Mouse (Mus musculus) cerebellum, adult 18-20 months (tissue): ENCODE data around the gene Whrn.

Experiments used
- DNase-seq, 2 experiments: peaks; one replicate each; pipeline ENCODE4 v3.0.0; 2021

Whrn gene

DNA sequence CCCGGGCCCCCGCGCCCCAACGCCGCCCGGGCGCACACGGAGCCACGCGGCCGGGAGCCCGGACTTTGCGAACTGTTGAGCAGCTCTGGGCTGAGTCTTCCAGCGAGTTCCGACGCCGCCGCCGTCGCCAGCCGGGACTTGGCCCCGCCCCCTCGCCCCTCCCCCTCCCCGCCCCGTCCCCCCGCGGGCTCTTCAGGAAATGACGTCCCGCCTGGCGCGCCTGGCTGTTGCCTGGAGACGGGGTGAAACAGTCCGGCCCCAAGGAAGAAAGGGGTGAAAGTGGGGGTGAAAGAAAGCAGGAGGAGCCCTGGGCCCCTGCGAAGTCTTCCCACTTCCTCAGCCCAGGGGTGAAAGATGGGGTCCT is at the start of gene Whrn:
Whrn (minus strand) TSS at position 77 of the 364 bp plus-strand sequence.
- DNase-seq = peak; percentile 22 to 37

DNA sequence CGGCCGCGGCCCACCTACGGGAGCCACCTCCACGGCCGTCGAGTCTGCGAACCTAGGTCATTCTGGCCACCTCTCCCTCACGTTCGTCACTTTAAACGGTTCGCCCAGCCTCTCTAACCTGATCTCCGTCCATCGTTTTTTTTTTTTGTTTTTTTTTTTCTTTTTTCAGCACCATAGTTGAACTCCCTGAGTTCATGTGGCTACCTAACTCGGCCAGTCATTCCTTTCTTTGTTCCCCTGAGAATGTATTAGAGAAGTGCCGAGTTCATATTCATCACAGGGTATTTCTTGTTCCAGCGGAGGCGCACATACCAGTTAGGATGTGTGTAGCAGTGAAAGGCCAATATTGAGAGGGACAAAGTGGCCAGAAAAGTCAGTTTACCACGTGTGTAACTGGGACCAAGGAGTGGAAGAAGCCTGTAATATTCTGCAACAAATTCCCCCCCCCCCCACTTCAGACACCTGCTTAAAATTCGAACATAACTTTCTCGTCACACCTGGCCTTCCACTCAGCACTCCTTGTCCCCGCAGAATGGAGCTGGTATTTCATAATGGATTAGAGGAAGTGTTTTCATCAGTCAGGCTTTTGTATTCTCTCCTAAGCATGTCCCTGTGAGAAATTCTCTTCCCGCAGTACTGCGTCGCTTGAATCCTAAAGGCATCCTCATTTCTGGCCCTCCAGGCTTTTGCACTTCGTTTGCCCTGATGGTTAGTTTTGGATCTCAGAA is 49.6 kb upstream of the Whrn start:
- DNase-seq = no peak

DNA sequence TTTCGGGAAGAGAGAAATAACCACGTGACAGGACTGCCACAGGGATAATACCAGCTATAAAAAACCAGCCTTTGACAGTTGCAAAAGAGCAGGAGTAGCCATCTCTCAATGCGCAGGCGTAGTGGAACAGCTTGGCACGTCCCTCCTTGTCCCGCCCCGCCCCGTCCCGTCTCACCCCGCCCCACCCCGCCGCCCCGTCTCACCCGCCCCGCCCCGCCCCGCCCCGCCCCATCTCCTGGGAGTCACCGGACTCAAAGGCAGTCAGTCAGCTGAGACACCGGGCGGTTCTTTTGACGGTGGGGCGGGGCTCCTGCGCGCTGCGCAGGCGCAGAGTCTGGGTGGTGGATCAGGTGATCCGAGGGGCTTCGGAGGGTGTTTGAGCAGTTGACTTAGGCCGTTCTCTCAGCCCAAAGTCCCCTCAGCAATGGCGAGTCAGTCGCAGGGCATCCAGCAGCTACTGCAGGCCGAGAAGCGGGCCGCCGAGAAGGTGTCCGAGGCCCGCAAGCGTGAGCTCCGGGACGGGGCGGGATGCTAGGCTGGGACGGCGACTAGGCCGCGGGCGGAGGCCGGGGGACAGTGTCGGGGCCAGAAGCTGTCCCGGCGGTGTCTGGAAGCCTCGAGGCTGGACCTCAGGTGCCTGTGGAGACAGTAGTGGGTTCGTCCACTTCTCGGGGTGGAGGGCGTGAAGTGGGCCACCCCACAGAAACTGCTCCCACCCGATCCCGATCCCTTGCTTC is 48.9 kb upstream of the Whrn start, which contains the start of gene Atp6v1g1:
Atp6v1g1 (plus strand) TSS at position 279 of the 737 bp plus-strand sequence.
- DNase-seq = peak; percentile 94

DNA sequence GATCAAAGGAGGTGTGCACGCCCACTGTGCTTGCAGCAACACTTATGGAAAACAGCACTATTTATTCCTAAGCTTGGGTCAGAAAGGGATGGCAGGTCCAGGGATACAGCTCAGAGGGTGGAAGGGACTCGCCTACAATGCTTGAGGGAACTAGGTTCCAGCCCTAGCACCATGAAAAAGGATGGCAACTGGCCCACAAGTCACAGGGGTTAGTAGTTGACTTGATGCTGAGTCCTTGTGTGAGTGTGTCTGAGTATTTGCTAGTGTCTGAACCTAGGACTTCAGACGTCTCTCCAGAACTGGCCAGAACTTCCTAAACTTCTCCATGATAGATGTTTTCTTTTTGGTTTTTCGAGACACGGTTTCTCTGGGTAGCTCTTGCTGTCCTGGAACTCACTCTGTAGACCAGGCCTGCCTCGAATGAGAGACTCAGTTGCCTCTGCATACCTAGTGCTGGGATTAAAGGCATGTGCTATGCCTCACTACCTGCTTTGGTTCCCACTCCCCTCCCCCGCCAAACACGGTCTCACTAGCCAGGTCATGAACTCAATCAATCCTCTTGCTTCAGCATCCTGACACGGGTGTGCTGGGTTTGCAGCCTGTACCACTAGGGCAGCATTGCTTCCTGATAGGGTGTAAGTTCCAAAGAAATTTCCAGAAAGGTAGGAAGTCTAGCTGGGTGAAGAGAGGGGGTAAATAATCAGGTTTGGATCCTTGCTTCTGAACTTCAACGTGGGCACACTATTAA is 48.1 kb upstream of the Whrn start:
- peak; percentile 50 to 60 for DNase-seq

DNA sequence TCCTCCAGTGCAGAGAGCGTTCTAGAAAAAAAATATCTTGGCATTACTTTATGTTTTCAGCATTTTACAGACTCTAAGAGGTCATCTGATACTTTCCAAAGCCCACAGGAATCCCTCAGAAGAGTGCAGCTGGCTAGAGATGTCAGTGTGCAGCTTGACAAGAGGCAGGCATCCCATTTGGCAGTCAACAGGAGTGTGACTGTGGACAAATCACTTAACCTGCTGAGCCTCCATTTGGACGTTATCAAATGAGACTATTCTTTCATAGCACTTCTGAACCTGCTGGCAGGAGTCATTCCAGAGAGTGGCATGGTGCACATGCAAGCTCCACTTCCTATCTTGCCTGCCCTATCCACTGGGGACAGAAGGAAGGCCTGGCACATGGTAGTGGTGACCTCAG is 46.4 kb upstream of the Whrn start:
- no peak for DNase-seq

DNA sequence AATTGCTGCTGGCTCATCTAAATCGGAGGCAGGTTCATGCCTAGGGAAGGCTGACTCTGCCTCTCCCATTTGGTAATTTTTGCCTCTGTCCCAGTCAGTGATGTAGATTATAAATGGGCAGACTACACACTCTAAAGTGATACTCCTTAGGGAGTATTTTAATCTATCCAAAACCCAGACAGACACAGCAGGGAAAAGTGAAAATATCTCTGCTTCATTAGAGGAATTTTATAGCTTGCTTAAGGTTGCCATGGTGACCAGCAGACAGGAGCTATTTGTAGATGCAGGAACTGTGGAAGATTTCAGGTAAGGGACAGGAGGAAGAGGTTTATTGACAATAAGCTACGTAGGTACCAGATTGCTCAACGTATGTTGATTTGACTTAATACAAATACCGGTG is 41.8 kb upstream of the Whrn start:
- DNase-seq = no peak

DNA sequence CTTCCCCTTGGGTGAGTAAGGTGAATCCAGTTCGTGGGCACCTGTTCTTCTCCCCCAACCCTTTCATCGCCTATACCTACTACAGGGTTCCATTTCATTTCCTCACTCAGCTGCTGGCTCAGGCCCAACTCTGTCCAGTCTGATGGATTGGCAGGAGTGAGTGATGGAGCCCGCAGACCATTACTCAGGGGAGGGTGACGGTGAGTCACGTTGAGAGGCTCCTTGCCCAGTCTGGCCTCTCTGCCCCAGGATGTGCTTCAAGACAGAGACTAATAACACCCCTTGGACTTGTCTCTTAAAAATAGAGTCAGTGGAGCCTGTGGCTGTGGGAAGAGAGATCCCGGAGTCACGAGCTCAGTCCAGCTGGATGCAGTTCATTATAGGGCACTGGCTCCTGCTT is 34.6 kb upstream of the Whrn start:
- no peak for DNase-seq

DNA sequence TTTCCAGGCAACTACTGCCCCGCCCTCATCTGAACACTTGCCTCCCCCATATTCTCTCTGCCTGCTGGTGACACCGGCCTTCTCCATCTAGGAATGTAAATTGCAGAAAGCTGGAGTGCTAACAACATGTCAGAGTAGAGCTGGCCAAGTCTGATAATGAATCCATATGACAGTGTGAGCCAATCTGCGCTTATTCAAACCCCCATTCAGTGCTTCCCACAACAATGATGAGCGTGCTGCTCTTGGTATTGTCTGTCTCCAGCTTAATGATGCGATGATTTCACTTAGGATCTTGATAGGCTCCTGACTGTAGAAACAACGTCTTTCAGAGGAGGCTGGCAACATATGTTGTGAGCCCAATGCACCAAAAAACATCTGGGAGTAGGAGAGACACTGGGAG is 33.2 kb upstream of the Whrn start:
- DNase-seq = no peak

DNA sequence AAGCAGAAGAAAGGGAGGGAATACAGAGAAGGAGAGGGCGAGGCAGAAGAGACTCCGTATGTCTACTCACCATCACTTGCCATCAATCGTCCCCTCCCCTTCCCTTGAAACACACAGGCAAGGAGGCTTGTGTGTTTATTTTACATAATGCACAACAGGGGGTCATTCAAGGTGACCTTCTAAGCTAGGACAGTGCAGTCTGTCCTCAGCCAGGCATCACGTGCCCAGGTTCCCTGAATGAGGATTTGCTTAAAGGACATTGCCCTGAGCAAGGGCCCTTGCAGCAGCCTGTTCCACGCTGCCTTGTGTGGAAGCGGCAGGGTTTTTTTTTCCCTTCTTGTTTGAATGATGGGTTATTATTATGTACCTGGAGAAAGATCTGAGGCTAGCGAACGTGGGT is 29.7 kb upstream of the Whrn start:
- no peak for DNase-seq

DNA sequence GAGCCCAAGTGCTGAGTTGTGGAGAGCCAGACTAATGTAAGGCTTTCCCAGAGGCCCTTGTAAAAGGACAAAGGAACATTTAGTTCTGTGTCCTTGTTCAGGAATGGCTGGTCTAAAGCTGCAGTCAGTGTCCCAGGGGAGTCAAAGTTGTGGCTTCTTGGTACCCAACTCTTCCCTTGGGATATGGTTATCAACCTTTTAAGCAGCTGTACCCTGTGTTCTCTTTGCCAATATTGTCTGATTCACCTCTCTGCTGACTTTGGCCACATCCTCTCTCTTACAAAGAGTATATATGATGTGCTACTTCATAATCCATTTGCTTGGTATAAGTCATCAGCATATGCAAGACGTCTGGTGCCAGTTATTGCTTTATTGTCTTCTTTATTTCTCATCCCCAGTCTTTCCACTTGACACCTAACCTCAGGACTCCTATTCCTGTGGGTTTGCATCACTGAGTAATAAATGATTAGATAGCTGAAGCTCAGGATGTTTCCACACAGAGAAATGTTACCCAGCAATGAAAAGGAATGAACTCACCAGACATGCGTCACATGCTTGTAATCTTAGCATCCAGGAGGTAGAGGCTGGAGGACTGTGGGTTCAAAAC is 26.1 kb upstream of the Whrn start:
- no peak for DNase-seq

DNA sequence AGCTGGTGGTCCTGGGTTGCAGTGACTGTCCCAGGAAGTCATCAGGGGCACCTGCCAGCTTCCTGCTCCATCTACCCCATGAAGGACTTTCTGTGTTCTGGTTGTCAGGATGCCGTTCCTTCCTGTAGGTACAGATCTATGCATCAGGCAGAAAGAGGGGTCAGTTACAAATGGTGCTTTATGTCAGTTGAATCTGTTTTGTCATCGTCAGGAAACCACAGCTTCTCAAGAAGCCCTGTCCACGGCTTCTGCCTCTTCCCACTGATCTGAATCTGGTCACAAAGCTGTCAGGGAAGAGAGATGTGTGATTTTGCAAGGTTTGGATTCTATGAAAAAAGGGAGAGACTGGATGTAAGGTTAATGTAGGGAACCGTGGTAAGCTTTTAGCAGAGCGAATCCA is 19.2 kb upstream of the Whrn start:
- DNase-seq = no peak

DNA sequence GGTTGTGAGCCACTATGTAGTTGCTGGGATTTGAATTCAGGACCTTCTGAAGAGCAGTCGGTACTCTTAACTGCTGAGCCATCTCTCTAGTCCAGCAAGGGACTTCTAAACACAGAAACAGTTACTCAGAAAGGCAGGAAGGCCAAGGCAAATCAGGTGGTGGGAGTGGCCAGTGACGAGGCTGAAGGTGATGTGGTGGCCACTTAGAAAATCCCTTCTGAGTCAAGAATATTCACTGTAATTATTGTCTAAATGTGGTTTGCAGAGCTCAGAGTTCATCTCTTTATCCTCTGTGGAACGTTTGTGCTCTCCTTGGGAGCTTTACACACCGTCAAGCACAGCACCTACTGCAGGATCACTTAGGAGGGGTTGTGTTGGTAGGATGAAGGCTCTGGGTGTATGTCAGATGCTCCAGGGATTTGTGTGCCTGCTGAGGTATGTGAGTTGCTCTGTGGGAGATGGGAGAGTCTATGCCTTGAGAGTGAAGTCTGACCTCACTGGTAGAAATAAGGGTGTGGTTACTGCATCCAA is 18.7 kb upstream of the Whrn start:
- DNase-seq = no peak

DNA sequence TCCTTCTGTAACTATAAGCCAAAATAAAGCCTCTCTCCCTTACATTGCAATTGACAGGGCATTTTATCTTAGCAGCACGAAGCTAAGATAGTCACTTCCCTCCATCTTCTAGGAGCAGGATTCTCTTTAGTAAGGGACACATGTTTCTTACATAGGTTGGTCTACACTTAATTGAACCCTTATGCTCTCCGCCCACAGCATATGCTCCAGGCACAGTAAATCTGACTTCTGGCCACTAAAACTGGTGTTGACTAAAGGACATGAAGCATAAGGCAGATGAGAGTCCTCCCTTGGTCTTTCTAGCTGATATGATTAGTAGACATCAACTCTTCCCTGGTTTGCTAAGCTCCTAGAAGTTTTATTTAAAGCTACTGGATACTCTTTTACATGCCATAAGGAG is 17.1 kb upstream of the Whrn start:
- no peak for DNase-seq

DNA sequence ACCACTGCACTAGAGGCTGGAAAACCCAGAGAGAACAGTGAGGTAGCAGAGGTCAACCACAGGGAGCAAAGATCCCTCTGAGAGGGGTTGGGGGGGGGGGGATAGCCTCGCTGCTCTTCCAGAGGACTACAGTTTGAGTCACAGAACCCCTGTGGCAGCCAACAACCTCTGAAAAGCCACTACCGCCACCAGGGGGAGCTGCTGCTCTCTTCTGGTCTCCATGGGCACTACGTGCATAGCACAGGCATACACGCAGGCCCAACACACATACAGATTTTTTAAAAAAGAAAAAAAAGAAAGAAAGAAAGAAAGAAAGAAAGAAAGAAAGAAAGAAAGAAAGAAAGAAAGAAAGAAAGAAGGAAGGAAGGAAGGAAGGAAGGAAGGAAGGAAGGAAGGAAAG is 12.4 kb upstream of the Whrn start:
- peak; percentile 66 to 76 for DNase-seq

DNA sequence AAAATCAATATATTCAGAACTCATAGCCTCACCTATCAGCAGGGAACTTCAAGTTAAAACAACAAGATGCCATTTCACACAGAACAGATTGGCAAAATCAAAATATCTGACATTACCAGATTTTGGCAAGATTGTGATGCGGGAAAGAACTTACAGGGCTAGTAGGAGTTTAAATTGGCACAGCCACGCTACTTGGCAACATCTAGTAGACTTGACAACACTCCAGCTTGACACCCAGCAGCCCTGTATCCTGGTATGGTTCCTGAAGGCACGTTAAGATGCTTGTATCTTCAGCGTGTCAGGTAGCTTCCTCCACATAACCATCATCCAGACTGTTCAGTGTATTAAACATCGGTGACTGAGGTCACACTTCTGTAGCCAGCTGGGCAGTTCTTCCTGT is 11.7 kb upstream of the Whrn start:
- no peak for DNase-seq

DNA sequence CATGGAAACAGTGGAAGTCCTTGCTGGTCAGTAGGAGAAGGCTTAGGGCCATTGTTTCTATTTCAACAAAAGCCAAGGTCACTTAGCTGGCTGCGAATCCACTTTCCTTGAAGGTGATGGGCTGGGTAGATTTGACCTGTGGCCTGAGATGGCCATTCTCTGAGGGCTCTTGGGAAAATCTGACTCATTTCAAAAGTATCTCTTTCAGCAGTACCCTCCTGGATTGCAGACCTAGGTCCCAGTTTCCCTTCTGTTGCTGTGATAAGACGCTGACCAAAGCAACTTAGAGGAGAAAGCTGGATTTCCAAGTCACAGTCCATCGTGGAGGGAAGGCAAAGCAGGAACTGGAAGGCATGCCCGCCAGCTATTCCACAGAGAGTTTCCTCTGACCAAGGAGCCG is 8.2 kb upstream of the Whrn start:
- no peak for DNase-seq

DNA sequence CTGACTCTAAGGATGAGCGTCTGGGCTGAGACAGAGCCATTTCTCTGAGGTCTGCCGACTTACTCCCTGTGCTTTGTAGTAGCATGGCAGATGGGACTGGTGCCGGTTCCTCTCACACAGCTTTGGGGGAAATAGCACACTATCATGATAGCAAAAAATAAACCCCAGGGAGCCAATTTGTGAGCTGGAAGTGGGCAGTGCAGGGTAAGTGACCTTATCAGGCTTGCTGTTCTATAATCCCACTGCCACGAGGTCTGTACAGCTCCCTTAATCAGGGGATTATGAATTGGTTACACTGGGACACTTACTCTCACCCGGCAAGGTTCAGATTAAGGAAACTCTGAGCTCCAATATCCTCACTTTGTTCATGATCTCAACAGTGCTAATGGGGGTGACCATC is 5.3 kb upstream of the Whrn start:
- no peak for DNase-seq

DNA sequence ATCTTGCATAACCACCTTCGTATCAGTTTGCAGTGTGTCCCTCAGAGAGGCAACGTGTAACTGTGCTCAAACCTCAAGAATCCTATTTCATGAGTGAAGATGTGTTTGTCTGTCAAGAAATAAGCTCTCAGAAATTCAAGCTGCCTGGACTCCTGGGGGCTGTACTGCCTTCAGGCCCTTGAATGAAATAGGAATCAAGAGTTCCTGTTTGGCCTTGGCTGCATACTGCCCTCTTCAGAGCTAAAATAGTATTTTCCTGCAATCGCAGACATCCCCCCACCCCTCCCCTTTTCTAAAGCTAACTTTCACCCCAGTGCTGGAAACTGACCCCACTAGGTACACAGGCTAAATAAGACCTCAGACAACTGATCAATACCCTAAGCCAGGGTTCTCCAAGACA is 2.6 kb upstream of the Whrn start:
- DNase-seq = no peak

DNA sequence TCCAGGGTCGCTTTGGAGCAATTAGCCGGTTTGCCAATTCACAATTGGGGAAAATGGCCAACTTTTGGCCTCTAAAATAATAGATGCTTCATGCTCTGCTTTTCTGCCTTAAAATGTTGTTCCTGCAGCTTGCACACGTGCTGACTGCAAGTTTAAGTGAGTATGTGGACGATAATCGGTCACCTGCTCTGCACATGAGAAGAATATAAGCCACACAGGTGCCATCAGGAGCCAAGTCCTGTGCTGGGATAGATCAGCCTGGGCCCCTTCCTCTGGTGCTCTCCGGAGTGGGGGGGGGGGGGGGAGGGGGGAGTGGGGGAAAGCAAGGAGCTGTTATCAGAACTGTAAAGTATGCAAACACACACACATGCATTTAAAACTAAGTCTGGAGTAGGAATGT is 521 bp upstream of the Whrn start:
- no peak for DNase-seq

DNA sequence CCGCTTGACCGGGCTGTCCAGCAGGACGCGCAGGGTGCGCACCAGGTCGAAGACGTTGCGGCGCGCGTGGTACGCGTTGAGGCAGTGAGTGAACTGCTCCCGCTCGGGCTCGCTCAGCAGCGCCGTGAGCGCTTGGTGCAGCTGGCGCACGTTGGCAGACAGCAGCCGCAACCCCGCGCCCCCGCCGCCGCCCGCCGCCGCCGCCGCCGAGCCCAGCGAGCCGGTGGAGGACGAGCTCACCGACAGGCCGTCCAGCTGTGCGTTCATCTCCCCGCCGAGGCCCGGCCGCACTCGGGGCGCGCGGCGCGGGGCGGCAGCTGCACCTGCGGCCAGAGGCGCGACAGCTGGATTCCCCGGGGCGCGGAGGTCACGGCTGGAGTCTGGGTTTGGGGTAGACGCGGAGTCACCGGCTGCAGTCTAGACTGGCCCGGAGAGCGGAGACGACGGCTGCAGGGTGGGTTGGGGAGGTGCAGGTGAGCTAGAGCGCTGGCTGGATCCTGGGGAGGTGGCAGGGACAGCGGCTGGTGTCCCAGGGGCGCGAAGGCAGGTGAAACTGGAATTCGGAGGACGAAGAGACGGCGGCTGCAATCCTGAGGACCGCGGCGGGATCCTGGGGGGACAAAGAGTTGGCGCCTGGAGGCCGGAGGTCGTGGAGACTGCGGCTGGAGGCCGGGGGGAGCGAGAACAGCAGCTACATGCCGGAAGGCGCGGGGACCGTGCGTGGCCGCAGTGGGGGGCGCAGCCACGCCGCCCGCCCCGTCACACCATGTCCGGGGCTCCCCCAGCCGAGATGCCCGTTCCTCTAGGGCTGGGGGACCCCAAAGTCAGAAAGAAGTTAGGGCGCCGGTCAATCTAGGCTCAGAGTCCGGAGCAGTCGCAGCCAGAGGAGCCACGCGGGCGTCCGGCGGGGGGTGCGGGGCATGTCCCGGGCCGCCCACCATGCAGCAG is 550 bp downstream of the Whrn start:
- peak in 1 of 2 experiments; percentile 15 for DNase-seq

DNA sequence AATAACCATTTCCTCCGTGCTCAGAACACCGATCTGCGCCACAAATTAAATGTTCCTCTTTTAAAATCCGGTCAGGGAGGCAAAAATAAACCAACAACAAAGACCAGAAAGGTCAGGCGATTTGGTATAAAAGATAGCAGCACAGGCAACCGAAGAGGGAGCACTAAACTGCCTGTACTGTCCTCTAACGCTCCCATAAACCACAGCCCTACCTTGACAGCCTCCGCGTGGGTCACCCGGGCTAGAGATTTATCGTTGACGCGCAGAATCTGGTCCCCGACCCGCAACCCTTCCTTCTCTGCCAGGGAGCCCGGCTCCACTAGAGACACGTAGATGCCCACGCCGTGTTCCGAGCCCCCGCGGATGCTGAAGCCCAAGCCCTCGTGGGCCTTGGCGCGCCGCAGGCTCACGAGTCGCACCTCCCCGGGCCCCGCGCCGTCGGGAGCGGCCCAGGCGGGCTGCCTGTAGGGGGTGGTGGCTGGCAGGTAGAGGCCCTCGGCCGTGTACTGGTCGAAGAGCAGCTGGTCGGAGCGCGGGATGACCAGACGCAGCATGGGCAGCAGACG is 1.3 kb downstream of the Whrn start:
- no peak for DNase-seq
